Mouse (Mus musculus) layer of hippocampus, adult 11-12 months (tissue): ENCODE results near the gene Cfap99.

Experiments used
- DNase-seq: peaks from one replicate; pipeline ENCODE4 v3.0.0; 2022; ENCODE audit warnings: low spot score

Cfap99 gene

DNA sequence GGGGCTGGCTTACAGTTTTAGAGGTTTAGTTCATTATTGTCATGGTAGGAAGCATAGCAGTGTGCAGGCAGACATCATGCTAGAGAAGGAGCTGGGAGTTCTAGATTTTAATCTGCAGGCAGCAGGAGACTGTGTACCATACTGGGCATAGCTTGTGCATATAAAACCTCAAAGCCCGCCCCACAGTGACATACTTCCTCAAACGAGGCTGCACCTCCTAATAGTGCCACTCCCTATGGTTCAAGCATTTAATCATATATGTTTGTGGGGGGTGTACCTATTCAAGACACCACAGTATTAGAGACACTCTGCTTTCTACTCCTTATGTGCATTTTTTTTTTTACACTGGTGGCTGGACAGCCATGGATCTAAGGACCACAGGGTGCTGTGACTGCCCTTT is 41.7 kb downstream of the Cfap99 start:
- no peak for DNase-seq

DNA sequence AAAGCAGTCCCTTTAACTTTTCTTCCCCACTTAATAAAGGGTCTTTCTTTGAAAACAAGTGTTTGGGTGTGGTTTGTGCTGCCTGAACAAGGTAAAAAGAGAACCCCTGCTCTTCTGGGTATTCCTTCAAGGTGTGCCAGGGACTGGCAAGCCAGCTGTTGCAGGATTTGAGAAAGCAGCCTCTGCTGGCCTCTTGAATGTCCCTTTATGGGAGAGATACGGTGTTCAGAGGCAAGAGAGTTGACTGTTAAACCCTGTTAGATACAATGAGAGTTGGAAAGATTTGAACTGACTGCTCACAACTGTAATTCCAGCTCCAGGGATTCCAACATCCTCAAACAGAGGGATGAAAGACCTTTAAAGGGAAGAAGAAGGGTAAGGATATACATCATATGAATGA is 45.7 kb downstream of the Cfap99 start:
- DNase-seq: no peak

DNA sequence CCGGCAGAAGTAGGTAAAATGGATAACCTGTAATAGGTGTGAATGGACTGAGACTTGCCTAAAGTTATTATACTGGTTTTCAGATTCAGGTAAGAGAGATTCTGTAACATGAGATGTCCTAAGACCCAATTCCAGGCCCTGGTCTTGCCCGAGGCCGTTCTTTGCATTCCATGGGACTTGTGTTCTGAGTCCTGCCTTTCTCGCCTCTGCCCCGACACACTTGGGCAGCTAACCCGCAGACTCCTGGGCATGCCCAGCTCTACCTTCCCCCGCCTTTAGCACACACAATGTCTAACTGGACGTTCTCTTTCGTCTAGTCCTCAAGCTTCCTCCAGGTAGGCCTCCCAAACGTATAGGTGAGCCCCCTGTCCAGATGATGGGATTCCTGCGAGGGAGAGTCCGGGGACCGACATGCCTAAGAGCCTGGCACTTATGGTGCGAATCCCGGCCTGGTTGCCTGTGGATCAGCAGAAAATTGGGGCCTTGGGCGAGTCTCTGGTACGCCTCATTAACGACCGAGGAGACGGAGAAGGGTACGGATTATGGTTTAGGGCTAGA is 47.2 kb downstream of the Cfap99 start:
- DNase-seq: no peak

DNA sequence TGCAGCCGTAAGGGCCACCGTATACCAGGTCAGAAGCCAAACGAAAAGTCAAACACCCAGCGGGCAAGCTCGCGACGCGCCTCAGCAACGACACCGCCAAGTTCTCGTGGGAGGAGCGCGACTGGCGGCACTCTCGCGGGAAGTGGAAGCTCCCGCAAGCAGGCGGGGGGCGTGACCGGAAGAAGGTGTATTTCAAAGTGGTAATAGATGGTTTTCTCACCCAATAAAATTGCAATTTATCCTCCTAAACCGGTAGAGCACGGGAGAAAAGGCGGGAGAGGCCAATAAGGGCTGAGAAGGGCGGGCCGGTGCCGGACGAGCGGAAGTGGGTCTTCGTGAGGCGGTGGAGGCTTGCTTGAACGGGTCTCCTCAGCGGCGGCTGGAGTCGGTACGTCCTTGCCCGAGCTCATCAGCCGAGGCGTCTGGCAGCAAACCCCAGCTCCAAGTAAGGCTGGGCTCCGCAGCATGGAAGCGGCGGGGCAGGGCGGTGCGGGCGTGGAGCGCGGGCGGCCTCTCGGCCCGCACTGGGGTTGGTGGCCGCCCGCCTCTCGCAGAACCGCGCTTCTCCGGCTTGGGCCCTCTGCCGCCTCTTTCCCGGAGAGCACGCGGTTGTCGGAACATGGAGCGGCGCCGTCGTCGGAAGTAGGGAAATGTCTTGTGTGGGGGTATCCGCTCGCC is 47.8 kb downstream of the Cfap99 start, which contains the start of gene Rnf4:
Gene Rnf4 (plus strand): TSS at position 193 of the 678 bp plus-strand sequence.
- peak; percentile 98 for DNase-seq

- peak; percentile 35 for DNase-seq
Measured at GRCm38 (mm10) chr5:34336775-34337450, 48.5 kb downstream of the Cfap99 start.

- no peak for DNase-seq
Measured at GRCm38 (mm10) chr5:34340246-34340645, 51.8 kb downstream of the Cfap99 start.

DNA sequence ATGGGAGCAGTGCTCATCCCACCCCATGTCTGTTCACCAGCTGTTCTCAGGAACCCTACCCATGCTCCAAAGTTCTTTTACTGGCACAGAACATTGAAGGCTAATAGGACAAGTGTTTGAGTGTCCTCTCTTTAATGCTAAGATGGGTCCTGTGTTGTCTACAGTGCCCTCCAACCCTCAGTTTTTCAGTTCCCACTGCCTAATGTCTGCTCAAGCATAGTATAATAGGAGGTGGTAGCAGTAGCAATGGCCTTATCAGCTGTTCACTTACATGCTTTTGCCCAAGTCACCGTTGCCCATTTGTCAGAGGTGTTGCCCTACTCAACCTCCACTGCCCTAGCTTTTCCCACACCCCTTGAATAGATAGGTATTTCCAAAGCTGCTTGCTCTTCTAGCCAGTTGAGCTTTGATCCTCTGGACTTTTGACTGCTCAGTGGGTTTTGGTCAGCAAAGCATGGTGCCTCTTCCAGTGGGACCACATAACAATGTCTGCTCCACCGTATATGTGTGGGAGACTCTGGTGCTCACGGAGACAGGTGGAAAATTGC is 63.8 kb downstream of the Cfap99 start:
- DNase-seq: no peak

- no peak for DNase-seq
Measured at GRCm38 (mm10) chr5:34360261-34360660, 71.9 kb downstream of the Cfap99 start.

- DNase-seq: no peak
Measured at GRCm38 (mm10) chr5:34363115-34363514, 74.7 kb downstream of the Cfap99 start.

- DNase-seq: no peak
Measured at GRCm38 (mm10) chr5:34368551-34369290, 80.3 kb downstream of the Cfap99 start.

DNA sequence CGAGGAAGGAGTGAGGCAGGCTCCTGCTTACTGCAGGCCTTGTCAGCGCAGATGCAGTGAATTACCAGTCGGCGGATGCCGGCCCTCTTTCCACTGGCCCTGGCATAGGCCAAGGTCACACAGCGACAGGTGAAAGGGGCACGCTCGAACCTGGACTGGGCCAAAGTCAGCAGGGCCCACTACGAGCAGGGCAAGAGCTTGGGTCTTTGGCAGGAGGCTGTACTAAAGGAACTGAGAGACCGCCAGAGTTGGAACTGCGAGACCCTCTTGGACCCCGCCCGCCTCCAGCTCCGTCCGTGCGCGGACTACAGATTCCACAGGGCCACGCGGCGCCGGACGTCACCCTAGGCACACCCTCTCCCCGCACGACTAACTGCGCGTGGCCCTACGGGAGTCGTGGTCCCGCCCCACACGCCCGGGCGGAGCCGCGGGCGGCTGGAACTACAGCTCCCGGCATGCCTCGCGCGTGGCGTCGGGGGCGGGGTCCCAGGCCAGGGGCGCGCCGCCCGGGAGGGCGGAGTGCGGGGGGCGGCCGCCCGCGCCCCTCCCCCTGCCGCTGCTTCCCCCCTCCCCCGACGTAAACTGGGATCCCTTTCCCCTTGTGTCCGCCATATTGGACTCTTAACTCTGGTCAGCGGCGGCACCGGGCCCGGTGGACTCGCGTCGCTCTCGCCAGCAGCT is 81.1 kb downstream of the Cfap99 start, which contains the start of gene Fam193a:
Gene Fam193a (plus strand): TSS at position 593 of the 681 bp plus-strand sequence.
- peak; percentile 98 for DNase-seq

DNA sequence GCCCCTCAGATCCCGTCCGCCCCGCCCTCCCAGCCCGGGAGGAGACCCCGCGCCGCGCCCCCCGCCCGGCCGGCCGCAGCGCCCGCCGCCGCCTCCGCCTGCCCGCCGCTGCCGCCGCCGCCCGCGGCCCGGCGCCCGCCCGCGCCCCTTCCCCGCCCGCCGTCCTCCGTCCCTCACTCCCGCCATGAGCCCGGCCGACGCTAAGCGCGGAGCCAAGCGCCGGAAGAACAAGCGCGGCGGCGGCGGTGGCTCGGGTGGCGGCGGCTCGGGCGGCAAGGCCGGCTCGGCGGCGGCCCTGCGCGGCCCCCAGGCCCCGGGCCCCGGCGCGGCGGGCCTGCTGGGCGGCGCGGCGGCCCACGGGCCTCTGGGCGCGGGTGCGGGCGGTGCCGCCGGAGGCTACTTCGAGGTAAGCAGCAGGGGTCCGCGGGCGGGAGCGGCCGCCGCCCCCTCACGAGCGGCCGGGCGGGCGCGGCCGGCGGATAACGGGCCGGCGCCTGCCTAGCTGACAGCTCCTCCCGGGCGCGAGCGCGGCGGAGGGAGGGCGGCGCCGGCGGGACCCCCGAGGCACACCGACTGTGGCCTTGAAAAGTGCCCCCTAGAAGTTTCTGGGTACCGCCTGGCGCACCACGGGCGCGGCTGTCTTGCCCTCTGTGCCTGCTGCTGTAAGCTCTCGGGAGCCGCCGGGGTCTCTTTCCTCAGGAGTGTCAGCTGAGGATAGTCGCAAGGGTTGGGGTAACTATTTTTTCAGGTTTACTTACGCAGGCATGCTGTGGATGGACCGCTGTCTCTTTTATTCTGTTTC is 81.8 kb downstream of the Cfap99 start:
- peak; percentile 31 for DNase-seq

DNA sequence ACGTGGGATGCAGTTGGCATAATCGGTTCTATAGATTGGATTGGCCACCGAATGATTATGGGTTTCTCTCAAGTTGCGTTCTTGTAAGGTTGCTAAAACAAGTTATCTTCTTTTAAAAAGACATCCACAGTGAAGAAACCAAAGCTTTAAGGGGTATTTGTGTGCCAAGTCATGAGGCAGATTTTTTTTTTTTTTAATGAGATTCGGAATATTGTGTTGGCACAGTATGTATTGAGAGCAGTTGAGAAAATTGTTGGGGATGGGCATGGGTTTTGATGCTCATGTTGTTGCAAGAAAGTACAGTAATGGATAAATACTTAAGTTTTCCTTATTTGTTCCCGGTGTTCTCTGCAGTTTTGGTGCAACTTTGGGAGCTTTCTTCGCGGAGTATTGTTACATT is 82.4 kb downstream of the Cfap99 start:
- DNase-seq: no peak

DNA sequence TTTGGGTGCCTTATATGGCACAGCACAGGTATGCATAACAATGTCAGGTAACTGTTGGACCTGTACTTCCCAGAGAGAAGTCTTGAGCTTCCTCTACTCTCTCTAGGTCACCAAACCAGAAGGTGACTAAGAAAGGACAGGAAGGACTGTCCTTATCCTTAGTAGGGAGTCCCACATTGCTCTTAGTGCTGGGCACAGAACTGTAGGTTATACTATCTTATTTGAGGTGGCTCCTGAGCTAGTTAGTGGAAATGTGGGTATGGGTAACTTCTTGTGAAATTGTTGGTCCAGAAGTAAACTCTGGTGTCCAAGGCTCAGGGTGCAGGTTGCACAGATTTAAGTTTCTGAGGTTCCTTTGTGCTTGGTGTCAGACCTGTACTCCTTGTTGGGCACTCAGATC is 83.7 kb downstream of the Cfap99 start:
- DNase-seq: no peak

- no peak for DNase-seq
Measured at GRCm38 (mm10) chr5:34372541-34372940, 84.1 kb downstream of the Cfap99 start.
